Mouse (Mus musculus): ENCODE results near the gene Spata31d1a. TPM values are rescaled to one million over a fixed set of nuclear protein-coding genes. Genes with fewer than 3 reads are reported as not detected.

Spata31d1a gene
- polyA plus RNA-seq, 1 experiment from 2014 or later: 0.04 TPM

- H3K9ac ChIP-seq: no peak overlapping the region
- 98% methylated on average over 3 of the region's 3 CpGs for WGBS
These were observed 49.8 kb downstream of the Spata31d1a start for GRCm38 (mm10) chr13:59660371-59660770.

GRCm38 (mm10) chr13:59657781-59658180 lies 52.3 kb downstream of the Spata31d1a start:
- Histone ChIP-seq H3K4me3 (no peak overlapping the region), H3K4me1 (peaks cover 43% of the 10 kb centered on the region), H3K36me3 (peaks cover 53% of the 10 kb centered on the region), H3K27me3 (no peaks in the 10 kb centered on the region), H3K9ac (no peak overlapping the region), H3K4me2 (replicated peaks) (no peak overlapping the region), H3K27ac (peak overlapping the region; percentile 80; the same call in 1 of the 2 replicates), H3K9me3 (replicated peaks) (no peaks in the 10 kb centered on the region; the same call in 1 of the 2 replicates)
- 75% methylated on average over 5 of the region's 5 CpGs for WGBS
- no peak for ATAC-seq (ENCODE audit: low FRiP score)

More at GRCm38 (mm10) chr13:59660371-59660770, 49.8 kb downstream of the Spata31d1a start:
- Histone ChIP-seq H3K36me3 (peaks cover 75% of the 10 kb centered on the region), H3K4me1 (peaks cover 19% of the 10 kb centered on the region), H3K9me3 (replicated peaks) (no peaks in the 10 kb centered on the region; the same call in 1 of the 2 replicates), H3K27me3 (no peaks in the 10 kb centered on the region), H3K4me2 (replicated peaks) (no peak overlapping the region), H3K4me3 (no peak overlapping the region), H3K27ac (no peak overlapping the region)
- ATAC-seq (ENCODE audit: low FRiP score): no peak

GRCm38 (mm10) chr13:59656975-59657388 lies 53.1 kb downstream of the Spata31d1a start:
- no peaks in the 10 kb centered on the region for H3K27me3 ChIP-seq
- no peak overlapping the region for H3K9ac ChIP-seq
- H3K4me2 ChIP-seq (replicated peaks): no peak overlapping the region
- peaks cover 45% of the 10 kb centered on the region for H3K36me3 ChIP-seq
- H3K4me3 ChIP-seq: no peak overlapping the region
- no peaks in the 10 kb centered on the region; the same call in 1 of the 2 replicates for H3K9me3 ChIP-seq (replicated peaks)
- peak overlapping the region; percentile 80 for H3K27ac ChIP-seq
- 23% methylated on average over 4 of the region's 4 CpGs for WGBS
- H3K4me1 ChIP-seq: peaks cover 51% of the 10 kb centered on the region
- ATAC-seq (ENCODE audit: low FRiP score): peak; percentile 51

DNA sequence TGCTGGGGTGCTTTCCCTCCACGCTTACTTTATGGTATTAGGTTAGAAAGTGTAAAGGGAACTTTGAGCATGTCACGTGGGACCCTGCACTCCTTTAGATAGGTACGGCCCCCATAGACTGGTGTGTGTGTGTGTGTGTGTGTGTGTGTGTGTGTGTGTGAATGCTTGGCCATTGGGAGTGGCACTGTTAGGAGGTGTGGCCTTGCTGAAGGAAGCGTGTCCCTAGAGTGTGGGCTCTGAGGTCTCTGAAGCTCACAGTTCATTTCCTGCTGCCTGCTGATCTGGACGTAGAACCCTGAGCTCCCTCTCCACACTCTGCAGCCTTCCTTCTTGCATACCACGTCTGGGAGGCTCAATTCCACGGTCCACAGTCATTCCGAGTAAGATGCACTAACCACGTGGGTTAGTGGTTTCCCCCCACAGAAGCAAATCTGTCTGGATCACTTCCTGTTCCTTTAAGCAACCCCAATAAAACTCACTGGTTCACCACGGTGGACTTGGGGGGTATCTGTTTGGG lies 53.8 kb downstream of the Spata31d1a start:
- Histone ChIP-seq H3K9me3 (replicated peaks) (no peaks in the 10 kb centered on the region; the same call in 1 of the 2 replicates), H3K4me3 (no peak overlapping the region), H3K4me1 (peaks cover 56% of the 10 kb centered on the region), H3K27ac (peak overlapping the region; percentile 80), H3K9ac (no peak overlapping the region), H3K27me3 (no peaks in the 10 kb centered on the region), H3K4me2 (replicated peaks) (no peak overlapping the region), H3K36me3 (peaks cover 39% of the 10 kb centered on the region)
- no peak for ATAC-seq (ENCODE audit: low FRiP score)
- 55% methylated on average over 10 of the region's 10 CpGs for WGBS

DNA sequence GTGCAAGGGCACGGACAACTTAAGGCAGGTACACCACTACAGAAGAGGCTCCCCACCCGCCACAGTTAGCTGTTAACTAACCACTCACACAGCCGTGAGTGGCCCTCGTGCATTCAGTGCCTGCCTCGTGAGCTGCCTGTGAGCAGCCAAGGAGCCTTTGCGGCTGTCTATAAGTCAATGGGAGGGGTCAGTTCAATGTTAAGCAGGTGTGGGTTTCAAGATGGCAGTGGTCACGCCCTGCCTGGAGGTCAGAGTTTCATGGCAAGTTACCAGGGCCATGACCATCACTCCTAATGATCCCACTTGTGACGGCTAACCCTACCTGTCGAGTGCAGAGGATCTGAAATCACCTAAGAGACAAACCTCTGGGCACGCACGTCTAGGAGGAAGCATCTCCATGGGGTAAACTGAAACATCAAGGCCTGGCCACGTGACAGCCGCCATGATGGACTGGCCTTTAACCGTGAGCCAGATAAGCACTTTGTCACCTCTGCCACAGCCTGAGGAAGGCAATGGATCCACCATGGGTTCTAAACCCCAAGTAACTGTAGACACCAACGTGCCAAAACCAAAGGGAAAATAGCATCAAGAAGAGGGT lies 54.3 kb downstream of the Spata31d1a start:
- no peak overlapping the region for H3K9ac ChIP-seq
- peaks cover 33% of the 10 kb centered on the region for H3K36me3 ChIP-seq
- H3K4me2 ChIP-seq (replicated peaks): no peak overlapping the region
- no peaks in the 10 kb centered on the region; the same call in 1 of the 2 replicates for H3K9me3 ChIP-seq (replicated peaks)
- ATAC-seq (ENCODE audit: low FRiP score): no peak
- WGBS: 93% methylated on average over 15 of the region's 15 CpGs
- no peak overlapping the region for H3K4me3 ChIP-seq
- H3K4me1 ChIP-seq: peaks cover 61% of the 10 kb centered on the region
- 0 out of 2 replicates have a peak overlapping the region, but pooled peaks have one; percentile 80 for H3K27ac ChIP-seq
- no peaks in the 10 kb centered on the region for H3K27me3 ChIP-seq

DNA sequence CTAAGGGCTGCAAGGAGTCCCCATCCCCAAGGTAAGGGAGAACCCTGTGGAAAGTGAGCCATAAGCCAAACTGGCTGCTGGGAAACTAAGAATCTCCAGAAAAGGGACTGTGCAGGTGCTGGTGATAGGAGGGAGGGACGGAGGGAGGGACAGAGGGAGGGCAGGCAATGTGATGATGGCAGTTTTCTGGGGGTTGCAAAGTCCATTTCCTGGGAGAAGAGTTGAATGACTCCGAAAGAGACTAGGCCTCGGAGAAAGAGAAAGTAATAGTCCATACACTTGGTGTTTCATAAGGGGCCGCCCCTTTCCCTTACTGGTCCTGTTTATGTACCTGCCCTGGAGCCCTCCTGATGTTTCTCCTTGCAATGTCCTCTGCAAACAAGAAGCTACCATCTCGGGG lies 55.7 kb downstream of the Spata31d1a start:
- Histone ChIP-seq H3K27me3 (no peaks in the 10 kb centered on the region), H3K9me3 (replicated peaks) (no peaks in the 10 kb centered on the region; the same call in 1 of the 2 replicates), H3K27ac (no peak overlapping the region), H3K4me2 (replicated peaks) (no peak overlapping the region), H3K36me3 (peaks cover 34% of the 10 kb centered on the region), H3K9ac (no peak overlapping the region), H3K4me1 (peaks cover 62% of the 10 kb centered on the region), H3K4me3 (no peak overlapping the region)
- 90% methylated on average over 5 of the region's 5 CpGs for WGBS
- ATAC-seq (ENCODE audit: low FRiP score): no peak

- Histone ChIP-seq H3K4me2 (replicated peaks) (no peak overlapping the region), H3K27ac (peak overlapping the region; percentile 58; the same call in 1 of the 2 replicates), H3K9me3 (replicated peaks) (no peaks in the 10 kb centered on the region; the same call in 1 of the 2 replicates), H3K36me3 (peaks cover 34% of the 10 kb centered on the region), H3K4me1 (peaks cover 62% of the 10 kb centered on the region), H3K27me3 (no peaks in the 10 kb centered on the region), H3K9ac (no peak overlapping the region), H3K4me3 (no peak overlapping the region)
- 0 out of 2 replicates have a peak, but pooled peaks have one; percentile 16 for ATAC-seq (ENCODE audit: low FRiP score)
- 60% methylated on average over 3 of the region's 3 CpGs for WGBS
These were observed 57.0 kb downstream of the Spata31d1a start for GRCm38 (mm10) chr13:59653136-59653535.

- H3K9ac ChIP-seq: no peak overlapping the region
- peak overlapping the region; percentile 58 for H3K27ac ChIP-seq
- peaks cover 33% of the 10 kb centered on the region for H3K36me3 ChIP-seq
- H3K4me1 ChIP-seq: peaks cover 58% of the 10 kb centered on the region
- H3K9me3 ChIP-seq (replicated peaks): no peaks in the 10 kb centered on the region
- H3K4me2 ChIP-seq (replicated peaks): no peak overlapping the region
- no peak overlapping the region for H3K4me3 ChIP-seq
- peak; percentile 33 for ATAC-seq (ENCODE audit: low FRiP score)
- H3K27me3 ChIP-seq: no peaks in the 10 kb centered on the region
- WGBS: 37% methylated on average over 5 of the region's 5 CpGs
These were observed 57.5 kb downstream of the Spata31d1a start for GRCm38 (mm10) chr13:59652651-59653050.

Other genes with a start within 250 kb of the Spata31d1a start
- 34.2 and 40.8 TPM in 2 replicates for gene Agtpbp1, start 125.1 kb downstream of the Spata31d1a start, polyA plus RNA-seq (2016; fragmentation: Nextera tagmentation; extraction: Ambion mirVana)
- 108 and 143 TPM in 2 replicates for gene Naa35, start 125.1 kb downstream of the Spata31d1a start, polyA plus RNA-seq (2016; fragmentation: Nextera tagmentation; extraction: Ambion mirVana)
- 91.3 and 93.3 TPM in 2 replicates for gene Golm1, start 34.5 kb downstream of the Spata31d1a start, polyA plus RNA-seq (2016; fragmentation: Nextera tagmentation; extraction: Ambion mirVana)
- not detected in 2 replicates for gene 4921517D22Rik, start 16.2 kb downstream of the Spata31d1a start, polyA plus RNA-seq (2016; fragmentation: Nextera tagmentation; extraction: Ambion mirVana)
- gene Spata31d1b, start 2.0 kb upstream of the Spata31d1a start, polyA plus RNA-seq (2016; fragmentation: Nextera tagmentation; extraction: Ambion mirVana): not detected in 2 replicates
- not detected in 2 replicates for gene Spata31d1d, start 21.4 kb upstream of the Spata31d1a start, polyA plus RNA-seq (2016; fragmentation: Nextera tagmentation; extraction: Ambion mirVana)
- gene 1700014D04Rik, start 36.4 kb upstream of the Spata31d1a start, polyA plus RNA-seq (2016; fragmentation: Nextera tagmentation; extraction: Ambion mirVana): 0.10 TPM in 1 of 2 replicates, not detected in the other
- gene Isca1, start 59.5 kb upstream of the Spata31d1a start, polyA plus RNA-seq (2016; fragmentation: Nextera tagmentation; extraction: Ambion mirVana): 124 and 130 TPM in 2 replicates
- gene Gm49354, start 71.9 kb upstream of the Spata31d1a start, polyA plus RNA-seq (2016; fragmentation: Nextera tagmentation; extraction: Ambion mirVana): not detected in 2 replicates
- gene Tut7, start 112.8 kb upstream of the Spata31d1a start, polyA plus RNA-seq (2016; fragmentation: Nextera tagmentation; extraction: Ambion mirVana): 62.9 and 70.8 TPM in 2 replicates